17 mouse cellular contexts compared by ENCODE assay signal in the genomic region with DNA sequence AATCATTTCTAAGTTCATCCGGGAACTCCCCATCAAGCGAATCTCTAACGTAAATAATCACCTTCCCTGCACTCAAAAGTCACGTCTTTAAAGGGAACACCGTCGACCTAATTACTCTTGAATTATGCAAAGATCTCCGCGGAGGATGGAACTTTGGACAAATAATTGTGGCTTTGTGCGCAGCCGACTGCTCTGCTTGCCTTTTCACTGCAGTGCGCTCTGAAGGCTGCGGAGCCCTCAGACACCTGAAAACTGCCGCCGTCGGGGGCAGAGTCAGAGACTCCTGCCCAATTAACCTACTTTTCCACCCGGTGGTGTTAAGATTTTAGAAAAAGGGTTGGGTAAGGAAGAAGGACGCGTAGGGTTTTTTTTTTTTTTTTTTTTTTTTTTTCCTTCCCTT. TPM values are rescaled to one million over a fixed set of nuclear protein-coding genes. Genes with fewer than 3 reads are reported as not detected.
DNase-seq lines count a peak whose midpoint lies in the region; ATAC-seq lines count a peak whose summit lies in the region.
"Had no signal": no experiment of that assay in that cellular context is flagged by ENCODE, and none has a peak within 500 bp of the region (broad histone marks: within the 10 kb centered on the region; RNA-seq: fewer than 3 reads in every experiment).

No protein-coding gene starts in this region.

- peak overlapping the region; percentile 33 for H3K4me2 ChIP-seq in heart, embryonic 13.5 days
- H3K4me2 ChIP-seq in hindbrain, embryonic 15.5 days, result peak overlapping the region; percentile 40
- peak overlapping the region; percentile 53 for H3K4me2 ChIP-seq in neural tube, embryonic 12.5 days (replicated peaks)
- no peak overlapping the region for H3K4me2 ChIP-seq in intestine, embryonic 15.5 days (replicated peaks)
- H3K4me2 ChIP-seq: limb, embryonic 15.5 days had no signal

- no peaks in the 10 kb centered on the region for H3K4me1 ChIP-seq in heart, embryonic 13.5 days
- H3K4me1 ChIP-seq in forebrain, embryonic 10.5 days, result peaks cover 39% of the 10 kb centered on the region
- H3K4me1 ChIP-seq in hindbrain, embryonic 15.5 days (replicated peaks), result no peaks in the 10 kb centered on the region
- H3K4me1 ChIP-seq in neural tube, embryonic 12.5 days, result no peaks in the 10 kb centered on the region
- H3K4me1 ChIP-seq in intestine, embryonic 15.5 days (replicated peaks), result no peaks in the 10 kb centered on the region
- H3K4me1 ChIP-seq: limb, embryonic 15.5 days had no signal

- 2% methylated on average over 18 of the region's 18 CpGs for WGBS in heart, embryonic 13.5 days
- under 1% methylated on average over 18 of the region's 18 CpGs for WGBS in forebrain, embryonic 10.5 days
- WGBS in hindbrain, embryonic 15.5 days, result under 1% methylated on average over 18 of the region's 18 CpGs
- WGBS in neural tube, embryonic 12.5 days, result 2% methylated on average over 18 of the region's 18 CpGs
- 1% methylated on average over 18 of the region's 18 CpGs for WGBS in intestine, embryonic 15.5 days

- H3K27ac ChIP-seq in heart, embryonic 13.5 days (replicated peaks), result no peak overlapping the region
- H3K27ac ChIP-seq in forebrain, embryonic 10.5 days, result peak overlapping the region; percentile 53; the same call in 1 of the 2 replicates
- H3K27ac ChIP-seq in hindbrain, embryonic 15.5 days (replicated peaks), result peak overlapping the region; percentile 12; the same call in 1 of the 2 replicates
- no peak overlapping the region for H3K27ac ChIP-seq in neural tube, embryonic 12.5 days
- H3K27ac ChIP-seq in intestine, embryonic 15.5 days, result no peak overlapping the region
- H3K27ac ChIP-seq: limb, embryonic 15.5 days had no signal

- H3K36me3 ChIP-seq in heart, embryonic 13.5 days, result no peaks in the 10 kb centered on the region
- H3K36me3 ChIP-seq in forebrain, embryonic 10.5 days (replicated peaks), result no peaks in the 10 kb centered on the region
- H3K36me3 ChIP-seq in hindbrain, embryonic 15.5 days, result no peaks in the 10 kb centered on the region
- no peaks in the 10 kb centered on the region for H3K36me3 ChIP-seq in neural tube, embryonic 12.5 days
- no peaks in the 10 kb centered on the region for H3K36me3 ChIP-seq in intestine, embryonic 15.5 days
- H3K36me3 ChIP-seq: limb, embryonic 15.5 days had no signal

- no peak for DNase-seq in heart, adult 11 months
- DNase-seq in forebrain, embryonic 10.5 days (ENCODE audit: extremely low spot score, low spot score), result no peak
- DNase-seq in testis, postnatal 14 days (ENCODE audit: low spot score), result no peak
- DNase-seq: gastrocnemius, postnatal 14 days; heart, postnatal 10 days; kidney, adult 8-10 months; right cerebral cortex, postnatal 14 days had no signal

- H3K27me3 ChIP-seq in heart, embryonic 13.5 days (replicated peaks), result peaks cover 72% of the 10 kb centered on the region
- H3K27me3 ChIP-seq in forebrain, embryonic 10.5 days (ENCODE audit: poor library complexity, severe bottlenecking), result peaks cover 76% of the 10 kb centered on the region
- peaks cover 53% of the 10 kb centered on the region for H3K27me3 ChIP-seq in hindbrain, embryonic 15.5 days
- H3K27me3 ChIP-seq in neural tube, embryonic 12.5 days (replicated peaks), result peaks cover 40% of the 10 kb centered on the region
- H3K27me3 ChIP-seq in intestine, embryonic 15.5 days (replicated peaks), result peaks cover 41% of the 10 kb centered on the region

- no peaks in the 10 kb centered on the region for H3K9me3 ChIP-seq in heart, embryonic 13.5 days
- no peaks in the 10 kb centered on the region for H3K9me3 ChIP-seq in forebrain, embryonic 10.5 days
- H3K9me3 ChIP-seq in hindbrain, embryonic 15.5 days, result no peaks in the 10 kb centered on the region
- H3K9me3 ChIP-seq in neural tube, embryonic 12.5 days, result no peaks in the 10 kb centered on the region
- H3K9me3 ChIP-seq in intestine, embryonic 15.5 days, result no peaks in the 10 kb centered on the region
- H3K9me3 ChIP-seq: limb, embryonic 15.5 days had no signal

- H3K4me3 ChIP-seq in heart, embryonic 13.5 days, result no peak overlapping the region
- H3K4me3 ChIP-seq in forebrain, embryonic 10.5 days, result peak overlapping the region; percentile 41
- 0 out of 2 replicates have a peak overlapping the region, but pooled peaks have one; percentile 6 for H3K4me3 ChIP-seq in hindbrain, embryonic 15.5 days
- H3K4me3 ChIP-seq in neural tube, embryonic 12.5 days, result peak overlapping the region; percentile 21; the same call in 1 of the 2 replicates
- H3K4me3 ChIP-seq in intestine, embryonic 15.5 days (replicated peaks), result no peak overlapping the region
- H3K4me3 ChIP-seq: limb, embryonic 15.5 days; myocyte had no signal

- H3K9ac ChIP-seq in heart, embryonic 13.5 days, result no peak overlapping the region
- H3K9ac ChIP-seq in hindbrain, embryonic 15.5 days, result no peak overlapping the region
- H3K9ac ChIP-seq in neural tube, embryonic 12.5 days, result no peak overlapping the region
- H3K9ac ChIP-seq in intestine, embryonic 15.5 days, result no peak overlapping the region
- H3K9ac ChIP-seq: limb, embryonic 15.5 days had no signal

- ATAC-seq in heart, embryonic 13.5 days (ENCODE audit: extremely low read depth, insufficient number of reproducible peaks, low FRiP score, low TSS enrichment), result no peak
- ATAC-seq in hindbrain, embryonic 15.5 days (ENCODE audit: low FRiP score, low read depth), result no peak
- ATAC-seq in neural tube, embryonic 12.5 days (ENCODE audit: low FRiP score, low read depth), result no peak
- ATAC-seq in CD4-positive, CD25-positive, alpha-beta regulatory T cell, adult 4 months, result no peak
- ATAC-seq in intestine, embryonic 15.5 days, result no peak

RNA-seq across cellular contexts. Expression of a gene that starts 54.8 kb away (rescaled TPM):
- 0.09 TPM in 1 of 2 replicates, not detected in the other for polyA plus RNA-seq in heart, embryonic 13.5 days (2015; fragmentation: Nextera tagmentation; extraction: Ambion mirVana)
- polyA plus RNA-seq in forebrain, embryonic 10.5 days (2016; fragmentation: Nextera tagmentation; extraction: Ambion mirVana), result 6.2 and 8.9 TPM in 2 replicates
- 13.5 and 14.8 TPM in 2 replicates for polyA plus RNA-seq in hindbrain, embryonic 15.5 days (2015; fragmentation: Nextera tagmentation; extraction: Ambion mirVana)
- 19.0 and 19.9 TPM in 2 replicates for polyA plus RNA-seq in neural tube, embryonic 12.5 days (2016; fragmentation: Nextera tagmentation; extraction: Ambion mirVana)
- polyA plus RNA-seq in CD4-positive, CD25-positive, alpha-beta regulatory T cell, adult 4 months (2017; shearing (Covaris generic)), result not detected
- 0.09 TPM in 1 of 2 replicates, not detected in the other for polyA plus RNA-seq in intestine, embryonic 15.5 days (2015; fragmentation: Nextera tagmentation; extraction: Ambion mirVana)
- polyA plus RNA-seq: lung, embryonic 16.5 days; stomach, embryonic 14.5 days had no signal

RNA-seq across cellular contexts. Expression of a gene that starts 58.2 kb away (rescaled TPM):
- not detected in 2 replicates for polyA plus RNA-seq in heart, embryonic 13.5 days (2015; fragmentation: Nextera tagmentation; extraction: Ambion mirVana)
- 24.8 and 41.8 TPM in 2 replicates for polyA plus RNA-seq in forebrain, embryonic 10.5 days (2016; fragmentation: Nextera tagmentation; extraction: Ambion mirVana)
- polyA plus RNA-seq in hindbrain, embryonic 15.5 days (2015; fragmentation: Nextera tagmentation; extraction: Ambion mirVana), result 52.6 and 61.6 TPM in 2 replicates
- 62.8 and 66.6 TPM in 2 replicates for polyA plus RNA-seq in neural tube, embryonic 12.5 days (2016; fragmentation: Nextera tagmentation; extraction: Ambion mirVana)
- polyA plus RNA-seq in CD4-positive, CD25-positive, alpha-beta regulatory T cell, adult 4 months (2017; shearing (Covaris generic)), result under 1 TPM in 1 of 2 experiments, not detected in 1; 0.24 TPM
- 0.16 TPM in 1 of 2 replicates, not detected in the other for polyA plus RNA-seq in intestine, embryonic 15.5 days (2015; fragmentation: Nextera tagmentation; extraction: Ambion mirVana)
- polyA plus RNA-seq: lung, embryonic 16.5 days; stomach, embryonic 14.5 days; urinary bladder, adult 2 months had no signal

Comparison
In these comparisons a context has a peak if more than half of its experiments do, and no peak if none do; other contexts are left out.
1. H3K27ac ChIP-seq: peak in forebrain, embryonic 10.5 days (single experiment) and hindbrain, embryonic 15.5 days (single experiment); none in heart, embryonic 13.5 days (single experiment), neural tube, embryonic 12.5 days (single experiment) and intestine, embryonic 15.5 days (single experiment).
2. H3K4me3 ChIP-seq: peak in forebrain, embryonic 10.5 days (single experiment), hindbrain, embryonic 15.5 days (single experiment) and neural tube, embryonic 12.5 days (single experiment); none in heart, embryonic 13.5 days (single experiment) and intestine, embryonic 15.5 days (single experiment).
3. RNA of a gene that starts 58.2 kb away (polyA plus RNA-seq): 62.8 to 66.6 TPM in neural tube, embryonic 12.5 days, 52.6 to 61.6 TPM in hindbrain, embryonic 15.5 days and 24.8 to 41.8 TPM in forebrain, embryonic 10.5 days; 0.24 TPM in CD4-positive, CD25-positive, alpha-beta regulatory T cell, adult 4 months, 0.16 TPM in intestine, embryonic 15.5 days and not detected in heart, embryonic 13.5 days; every median in the first group is over 10 times any median in the second.